Mouse (Mus musculus) myocyte (in vitro differentiated cells): ENCODE results near the gene Ndrg3. TPM values are rescaled to one million over a fixed set of nuclear protein-coding genes. Genes with fewer than 3 reads are reported as not detected.

ENCODE experiments used
- H3K27me3 ChIP-seq: one replicate; pipeline ENCODE4 v1.6.1; 2011; ENCODE audit not compliant: control insufficient read depth, insufficient read depth, insufficient read length
- H3K36me3 ChIP-seq: one replicate; pipeline ENCODE4 v1.6.1; 2011; ENCODE audit not compliant: control insufficient read depth, insufficient read depth
- H3K4me2 ChIP-seq: one replicate; pipeline ENCODE4 v1.6.1; 2011; ENCODE audit warnings: low read depth, control low read depth
- H3K4me3 ChIP-seq: one replicate; pipeline ENCODE4 v1.5.1; 2011; ENCODE audit warnings: mild to moderate bottlenecking, control low read depth, moderate library complexity
- H3K79me2 ChIP-seq: one replicate; pipeline ENCODE4 v1.6.1; 2011; ENCODE audit not compliant: control insufficient read depth, insufficient read depth
- H3ac ChIP-seq: one replicate; pipeline ENCODE4 v1.6.1; 2011; ENCODE audit not compliant: control insufficient read depth, insufficient read length
- CEBPB ChIP-seq: IDR thresholded peaks from 2 replicates; pipeline ENCODE4 v1.6.1; 2011; ENCODE audit warnings: mild to moderate bottlenecking, moderate library complexity; ENCODE audit not compliant: poor library complexity, insufficient read depth, severe bottlenecking
- E2F4 ChIP-seq: IDR thresholded peaks from one replicate; pipeline ENCODE4 v1.6.1; 2011; ENCODE audit warnings: mild to moderate bottlenecking, control low read depth, moderate library complexity; ENCODE audit not compliant: insufficient read depth
- MAX ChIP-seq: IDR thresholded peaks from one replicate; pipeline ENCODE4 v1.6.1; 2011; ENCODE audit warnings: low read depth, mild to moderate bottlenecking, control low read depth
- MYOD1 ChIP-seq, 3 experiments: IDR thresholded peaks; one replicate each; pipeline ENCODE4 v1.6.1; 2011; ENCODE audit warnings: control low read depth in 2 of 3, low read depth in 2 of 3, mild to moderate bottlenecking in 2 of 3, moderate library complexity in 1 of 3; ENCODE audit not compliant: insufficient read length in 2 of 3, control insufficient read depth in 1 of 3
- MYOG ChIP-seq, 3 experiments: IDR thresholded peaks; one replicate each; pipeline ENCODE4 v1.6.1; 2011; ENCODE audit warnings: control low read depth in 2 of 3, low read depth in 2 of 3, mild to moderate bottlenecking in 2 of 3; ENCODE audit not compliant: insufficient read length in 2 of 3, control insufficient read depth in 1 of 3, insufficient read depth in 1 of 3
- POLR2A ChIP-seq: IDR thresholded peaks from one replicate; pipeline ENCODE4 v1.6.1; 2011; ENCODE audit warnings: low read depth, mild to moderate bottlenecking, control low read depth, moderate library complexity; ENCODE audit not compliant: insufficient read length
- POLR2AphosphoS2 ChIP-seq: IDR thresholded peaks from one replicate; pipeline ENCODE4 v1.6.1; 2011; ENCODE audit warnings: low read depth, control low read depth; ENCODE audit not compliant: insufficient read length
- REST ChIP-seq: IDR thresholded peaks from one replicate; pipeline ENCODE4 v1.6.1; 2011; ENCODE audit warnings: mild to moderate bottlenecking, control low read depth, moderate library complexity; ENCODE audit not compliant: insufficient read depth, insufficient read length
- SRF ChIP-seq: IDR thresholded peaks from one replicate; pipeline ENCODE4 v1.6.1; 2011; ENCODE audit warnings: low read depth; ENCODE audit not compliant: control insufficient read depth, insufficient read length
- TCF12 ChIP-seq: IDR thresholded peaks from one replicate; pipeline ENCODE4 v1.6.1; 2011; ENCODE audit warnings: mild to moderate bottlenecking, control low read depth; ENCODE audit not compliant: poor library complexity, insufficient read depth, severe bottlenecking
- TCF3 ChIP-seq: IDR thresholded peaks from one replicate; pipeline ENCODE4 v1.6.1; 2011; ENCODE audit warnings: low read depth, control low read depth; ENCODE audit not compliant: insufficient read length
- USF1 ChIP-seq: IDR thresholded peaks from one replicate; pipeline ENCODE4 v1.6.1; 2011; ENCODE audit warnings: low read depth, mild to moderate bottlenecking, control low read depth, moderate library complexity
- polyA plus RNA-seq: library from polyadenylated mRNA; unstranded; fragments of >200 nt; fragmentation: generic; extraction: Trizol; gene quantifications from one replicate; pipeline ENCODE4 v1.2.1, GENCODE M21; 2012; ENCODE audit warnings: missing spikeins

Ndrg3 gene
- polyA plus RNA-seq, 1 experiment: 34.0 TPM

- Histone ChIP-seq H3K79me2 (no peaks in the 10 kb centered on the region), H3K4me3 (no peak overlapping the region), H3K4me2 (no peak overlapping the region), H3ac (no peak overlapping the region), H3K27me3 (no peaks in the 10 kb centered on the region), H3K36me3 (peaks cover 28% of the 10 kb centered on the region)
- TF ChIP-seq MAX (no peak), MYOG (IDR thresholded peaks at IDR 0.05; ENCODE audit: control insufficient read depth in 1 of 3, insufficient read depth in 1 of 3, insufficient read length in 2 of 3, low read depth in 2 of 3) (no peak), POLR2AphosphoS2 (no peak), E2F4 (no peak), CEBPB (no peak), POLR2A (no peak), TCF12 (no peak), MYOD1 (IDR thresholded peaks at IDR 0.05; ENCODE audit: control insufficient read depth in 1 of 3, insufficient read length in 2 of 3, low read depth in 2 of 3) (no peak), USF1 (no peak), REST (no peak), SRF (no peak)
These were observed 35.5 kb upstream of the Ndrg3 start for GRCm38 (mm10) chr2:157027106-157028008.

- no peaks in the 10 kb centered on the region for H3K27me3 ChIP-seq
- no peak overlapping the region for H3K4me2 ChIP-seq
- no peak overlapping the region for H3ac ChIP-seq
- TF ChIP-seq REST (no peak), CEBPB (no peak), POLR2A (no peak), MYOG (IDR thresholded peaks at IDR 0.05; ENCODE audit: control insufficient read depth in 1 of 3, insufficient read depth in 1 of 3, insufficient read length in 2 of 3, low read depth in 2 of 3) (no peak), TCF12 (no peak), POLR2AphosphoS2 (no peak), SRF (no peak), MYOD1 (IDR thresholded peaks at IDR 0.05; ENCODE audit: control insufficient read depth in 1 of 3, insufficient read length in 2 of 3, low read depth in 2 of 3) (no peak), MAX (no peak), E2F4 (no peak), TCF3 (no peak), USF1 (no peak)
- no peak overlapping the region for H3K4me3 ChIP-seq
- H3K79me2 ChIP-seq: no peaks in the 10 kb centered on the region
- H3K36me3 ChIP-seq: peaks cover 53% of the 10 kb centered on the region
These were observed 29.3 kb upstream of the Ndrg3 start for GRCm38 (mm10) chr2:157021156-157021555.

GRCm38 (mm10) chr2:157019228-157019627 is 27.4 kb upstream of the Ndrg3 start:
- Histone ChIP-seq H3K4me3 (no peak overlapping the region), H3K4me2 (no peak overlapping the region), H3K27me3 (no peaks in the 10 kb centered on the region), H3ac (no peak overlapping the region), H3K36me3 (peaks cover 46% of the 10 kb centered on the region), H3K79me2 (no peaks in the 10 kb centered on the region)
- TF ChIP-seq MAX (no peak), TCF12 (no peak), MYOD1 (IDR thresholded peaks at IDR 0.05; ENCODE audit: control insufficient read depth in 1 of 3, insufficient read length in 2 of 3, low read depth in 2 of 3) (no peak), E2F4 (no peak), TCF3 (no peak), POLR2AphosphoS2 (no peak), REST (no peak), MYOG (IDR thresholded peaks at IDR 0.05; ENCODE audit: control insufficient read depth in 1 of 3, insufficient read depth in 1 of 3, insufficient read length in 2 of 3, low read depth in 2 of 3) (no peak), CEBPB (no peak), USF1 (no peak), SRF (no peak), POLR2A (no peak)

- Histone ChIP-seq H3K79me2 (no peaks in the 10 kb centered on the region), H3ac (no peak overlapping the region), H3K4me2 (no peak overlapping the region), H3K36me3 (peaks cover 46% of the 10 kb centered on the region), H3K4me3 (no peak overlapping the region), H3K27me3 (no peaks in the 10 kb centered on the region)
- TF ChIP-seq TCF3 (no peak), TCF12 (no peak), MAX (no peak), POLR2AphosphoS2 (no peak), REST (no peak), MYOG (IDR thresholded peaks at IDR 0.05; ENCODE audit: control insufficient read depth in 1 of 3, insufficient read depth in 1 of 3, insufficient read length in 2 of 3, low read depth in 2 of 3) (no peak), SRF (no peak), CEBPB (no peak), POLR2A (no peak), E2F4 (no peak), MYOD1 (IDR thresholded peaks at IDR 0.05; ENCODE audit: control insufficient read depth in 1 of 3, insufficient read length in 2 of 3, low read depth in 2 of 3) (no peak)
These were observed 24.8 kb upstream of the Ndrg3 start for GRCm38 (mm10) chr2:157016529-157017270.
